Mouse (Mus musculus) brain, embryonic 14.5 days (tissue): ENCODE measurements around the gene Myo1g. TPM values are rescaled to one million over a fixed set of nuclear protein-coding genes. Genes with fewer than 3 reads are reported as not detected.

Experiments used
- DNase-seq: peaks from one replicate; pipeline ENCODE4 v3.0.0-alpha.2; 2011; ENCODE audit warnings: low read depth
- CTCF ChIP-seq: fragments of 200-500 bp; IDR thresholded peaks from 2 replicates; pipeline ENCODE4 v1.5.1; 2012; ENCODE audit warnings: inconsistent platforms, mild to moderate bottlenecking, moderate library complexity, borderline replicate concordance; ENCODE audit not compliant: insufficient read depth, insufficient read length; ENCODE audit errors: extremely low read depth
- POLR2A ChIP-seq: fragments of 200-500 bp; IDR thresholded peaks from 2 replicates; pipeline ENCODE4 v1.6.1; 2012; ENCODE audit warnings: mild to moderate bottlenecking, inconsistent platforms, borderline replicate concordance; ENCODE audit not compliant: poor library complexity, insufficient read depth, insufficient read length, severe bottlenecking; ENCODE audit errors: extremely low read depth
- polyA plus RNA-seq: library from polyadenylated mRNA; depleted of rRNA; stranded (reverse); fragments of >200 nt; gene quantifications from 2 replicates; pipeline ENCODE4 v1.2.3, GENCODE M21; 2012; rRNA removed

Gene Myo1g
- polyA plus RNA-seq, 1 experiment: 0.56 TPM

DNA sequence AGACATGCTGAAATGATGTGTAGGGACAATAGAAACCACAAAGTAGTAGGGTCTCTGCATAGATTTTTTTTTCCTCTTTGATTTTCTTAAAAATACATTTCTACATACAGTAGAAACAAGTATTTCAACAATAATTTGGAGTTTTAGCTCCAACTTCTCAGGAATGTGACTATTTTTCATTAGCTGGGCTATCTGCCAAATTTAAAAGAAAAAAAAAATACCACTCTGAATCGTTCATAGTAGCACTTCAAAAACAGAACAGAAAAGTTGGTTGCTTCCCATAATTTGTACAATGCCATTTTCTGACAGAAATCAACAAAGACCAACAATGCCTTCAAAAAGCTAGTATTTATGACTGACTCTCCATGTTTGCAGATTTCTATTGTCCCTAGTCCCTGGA, 49.3 kb downstream of the Myo1g start:
- no peak for DNase-seq
- TF ChIP-seq CTCF (no peak), POLR2A (no peak)

DNA sequence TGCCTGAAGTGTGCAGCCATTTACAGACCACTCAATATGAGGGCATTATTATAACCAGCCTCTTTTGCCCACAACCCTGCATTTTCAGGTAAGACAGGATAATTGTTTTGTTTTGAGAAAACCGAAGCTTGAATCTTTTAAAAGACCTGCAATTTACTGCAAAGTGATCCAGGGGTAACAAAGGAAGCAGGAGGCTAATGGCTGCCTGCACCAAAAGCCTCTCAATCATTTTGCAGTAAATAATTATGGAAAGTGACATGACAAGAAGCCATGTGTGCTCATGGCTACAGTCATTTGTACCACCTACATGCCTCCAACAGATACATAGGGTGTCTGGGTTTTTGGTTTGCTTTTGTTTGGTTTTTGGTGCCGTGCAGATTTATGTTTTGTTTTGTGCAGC, 49.7 kb downstream of the Myo1g start:
- peak; percentile 57 for DNase-seq
- no peak for TF ChIP-seq CTCF
- TF ChIP-seq POLR2A: no peak

DNA sequence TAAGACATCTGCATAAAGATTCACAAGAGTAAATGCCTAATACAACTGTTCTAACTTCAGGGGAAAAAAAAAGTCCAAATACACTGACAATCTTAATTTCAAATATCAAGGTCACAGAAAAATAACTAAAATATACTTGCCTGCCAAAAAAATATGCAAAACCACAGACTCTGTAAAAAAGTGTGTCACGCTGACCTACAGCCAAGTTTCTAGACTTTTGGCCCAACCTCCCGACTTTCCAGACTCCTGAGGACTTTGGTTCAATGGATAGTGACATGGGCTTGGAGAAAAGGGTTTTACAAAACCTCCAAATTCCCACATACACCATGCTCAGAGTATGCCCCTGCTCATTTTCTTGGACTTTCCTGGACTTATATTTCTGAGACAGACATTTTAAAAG, 52.2 kb downstream of the Myo1g start:
- TF ChIP-seq CTCF (no peak), POLR2A (no peak)

DNA sequence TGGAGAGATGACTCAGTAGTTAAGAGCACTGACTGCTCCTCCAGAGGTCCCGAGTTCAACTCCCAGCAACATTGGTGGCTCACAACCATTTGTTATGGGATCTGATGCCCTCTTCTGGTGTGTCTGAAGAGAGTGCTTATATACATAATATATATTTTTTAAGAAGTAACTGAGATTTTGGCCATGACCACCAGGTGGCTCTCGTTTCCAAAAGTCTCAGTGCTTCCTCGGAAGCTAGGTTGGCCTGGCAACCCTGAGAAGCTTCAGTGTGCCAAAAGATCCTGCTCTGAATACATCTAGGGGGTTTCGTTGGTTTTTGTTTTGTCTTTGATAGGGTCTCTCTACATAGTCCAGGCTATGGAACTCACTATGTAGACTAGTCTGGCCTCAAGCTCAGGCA, 55.6 kb downstream of the Myo1g start:
- TF ChIP-seq CTCF: peak; percentile 65
- no peak for TF ChIP-seq POLR2A
- DNase-seq: peak; percentile 89

More for the DNA sequence above, 52.2 kb downstream of the Myo1g start:
- no peak for DNase-seq

DNA sequence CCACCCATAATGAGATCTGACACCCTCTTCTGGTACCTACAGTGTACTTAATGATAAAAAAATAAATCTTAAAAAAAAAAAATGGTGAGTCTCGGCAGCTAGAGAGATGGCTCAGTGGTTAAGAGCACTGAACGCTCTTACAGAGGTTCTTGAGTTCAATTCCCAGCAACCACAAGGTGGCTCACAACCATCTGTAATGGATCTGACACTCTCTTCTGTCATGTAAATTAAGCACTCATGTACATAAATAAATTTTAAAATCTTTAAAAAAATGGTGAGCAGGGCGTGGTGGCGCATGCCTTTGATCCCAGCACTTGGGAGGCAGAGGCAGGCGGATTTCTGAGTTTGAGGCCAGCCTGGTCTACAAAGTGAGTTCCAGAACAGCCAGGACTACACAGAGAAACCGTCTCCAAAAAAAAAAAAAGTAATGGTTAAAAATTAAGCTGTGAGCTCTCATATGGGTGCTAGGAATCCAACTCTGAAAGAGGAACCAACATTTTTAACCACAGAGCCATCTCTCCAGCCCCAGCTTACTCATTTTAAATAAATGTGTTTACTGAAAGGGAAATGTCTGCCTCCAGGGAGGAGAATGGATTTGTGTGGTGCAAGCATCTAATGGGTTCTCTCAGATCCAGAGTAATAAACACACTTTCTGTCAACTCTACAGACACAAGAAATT, 57.5 kb downstream of the Myo1g start:
- TF ChIP-seq POLR2A: no peak
- TF ChIP-seq CTCF: no peak

More for the DNA sequence above, 57.5 kb downstream of the Myo1g start:
- no peak for DNase-seq

Other genes starting within 250 kb of the Myo1g start
- gene Tmed4, start 246.1 kb downstream of the Myo1g start, polyA plus RNA-seq: 145 and 218 TPM in 2 replicates
- 59.1 and 89.5 TPM in 2 replicates for gene Ogdh, start 229.3 kb downstream of the Myo1g start, polyA plus RNA-seq
- gene Zmiz2, start 131.9 kb downstream of the Myo1g start, polyA plus RNA-seq: 65.3 and 153 TPM in 2 replicates
- 2,174 and 2,845 TPM in 2 replicates for gene Ppia, start 105.5 kb downstream of the Myo1g start, polyA plus RNA-seq
- 207 and 320 TPM in 2 replicates for gene H2afv, start 76.5 kb downstream of the Myo1g start, polyA plus RNA-seq
- gene Purb, start 45.0 kb downstream of the Myo1g start, polyA plus RNA-seq: 8.8 and 12.8 TPM in 2 replicates
- 91.9 and 113 TPM in 2 replicates for gene Ccm2, start 25.9 kb upstream of the Myo1g start, polyA plus RNA-seq
- 92.6 and 134 TPM in 2 replicates for gene Nacad, start 85.1 kb upstream of the Myo1g start, polyA plus RNA-seq
- 86.0 and 103 TPM in 2 replicates for gene Tbrg4, start 105.1 kb upstream of the Myo1g start, polyA plus RNA-seq
- gene Wap, start 117.7 kb upstream of the Myo1g start, polyA plus RNA-seq: not detected in 2 replicates
- gene Ramp3, start 137.6 kb upstream of the Myo1g start, polyA plus RNA-seq: 8.6 and 12.1 TPM in 2 replicates